ENCODE assay signal across 8 mouse cellular contexts in genomic region chr4:32833494-32834282, GRCm38 (mm10). TPM values are rescaled to one million over a fixed set of nuclear protein-coding genes. Genes with fewer than 3 reads are reported as not detected.
DNase-seq lines count a peak whose midpoint lies in the region; ATAC-seq and TF ChIP-seq lines count a peak whose summit lies in the region.

No protein-coding gene starts in this region.

- no peaks in the 10 kb centered on the region for H3K36me3 ChIP-seq in kidney, postnatal 0 days (ENCODE audit: insufficient read depth, low read length)
- no peaks in the 10 kb centered on the region for H3K36me3 ChIP-seq in embryonic facial prominence, embryonic 10.5 days (replicated peaks)
- H3K36me3 ChIP-seq in intestine, embryonic 16.5 days (ENCODE audit: control insufficient read depth, insufficient read depth, low read length): no peaks in the 10 kb centered on the region

- H3K4me2 ChIP-seq in kidney, postnatal 0 days (ENCODE audit: low read length): peak overlapping the region; percentile 25; the same call in 1 of the 2 replicates
- peak overlapping the region; percentile 30 for H3K4me2 ChIP-seq in intestine, embryonic 16.5 days (ENCODE audit: low read depth, low read length)

- TF ChIP-seq CTCF in kidney, postnatal 0 days (IDR thresholded peaks at IDR 0.05; ENCODE audit: low read depth): no peak

- no peak overlapping the region for H3K9ac ChIP-seq in kidney, postnatal 0 days (ENCODE audit: low read depth, low read length)
- H3K9ac ChIP-seq in intestine, embryonic 16.5 days (ENCODE audit: low read depth, low read length): peak overlapping the region; percentile 26; the same call in 1 of the 2 replicates

- no peak overlapping the region for H3K4me3 ChIP-seq in kidney, postnatal 0 days (replicated peaks; ENCODE audit: low read depth, low read length)
- H3K4me3 ChIP-seq in embryonic facial prominence, embryonic 10.5 days: peak overlapping the region; percentile 49
- peak overlapping the region; percentile 14; the same call in 1 of the 2 replicates for H3K4me3 ChIP-seq in intestine, embryonic 16.5 days (ENCODE audit: low read length)

- no peak overlapping the region for H3K27ac ChIP-seq in kidney, postnatal 0 days
- no peak overlapping the region; the same call in 1 of the 2 replicates for H3K27ac ChIP-seq in embryonic facial prominence, embryonic 10.5 days (replicated peaks)
- H3K27ac ChIP-seq in intestine, embryonic 16.5 days (ENCODE audit: low read length): no peak overlapping the region

- DNase-seq in kidney, postnatal 0 days (ENCODE audit: low spot score): peak; percentile 25
- no peak for DNase-seq in kidney, adult 8-10 months
- no peak for DNase-seq in embryonic facial prominence, embryonic 10.5 days (ENCODE audit: low spot score)
- DNase-seq in retina, adult 2 months (ENCODE audit: low read depth, low spot score): peak; percentile 20
- DNase-seq in adipocyte (ENCODE audit: low spot score): no peak
- DNase-seq in kidney, postnatal 36 days: no peak
- DNase-seq in spleen, adult 12 weeks (ENCODE audit: low spot score): no peak

- H3K9me3 ChIP-seq in kidney, postnatal 0 days (replicated peaks; ENCODE audit: low read length): no peaks in the 10 kb centered on the region
- H3K9me3 ChIP-seq in embryonic facial prominence, embryonic 10.5 days: no peaks in the 10 kb centered on the region
- no peaks in the 10 kb centered on the region for H3K9me3 ChIP-seq in intestine, embryonic 16.5 days (ENCODE audit: control insufficient read depth, low read length)

- 58% methylated on average over 17 of the region's 17 CpGs for WGBS in kidney, postnatal 0 days
- 51% methylated on average over 17 of the region's 17 CpGs for WGBS in embryonic facial prominence, embryonic 10.5 days
- WGBS in intestine, embryonic 16.5 days: 48% methylated on average over 17 of the region's 17 CpGs

- no peaks in the 10 kb centered on the region for H3K4me1 ChIP-seq in kidney, postnatal 0 days (replicated peaks; ENCODE audit: insufficient read depth, low read length)
- H3K4me1 ChIP-seq in embryonic facial prominence, embryonic 10.5 days: peaks cover 11% of the 10 kb centered on the region
- H3K4me1 ChIP-seq in intestine, embryonic 16.5 days (ENCODE audit: control insufficient read depth, insufficient read depth, low read length): no peaks in the 10 kb centered on the region

- no peaks in the 10 kb centered on the region for H3K27me3 ChIP-seq in kidney, postnatal 0 days (ENCODE audit: insufficient read depth, low read length)
- H3K27me3 ChIP-seq in embryonic facial prominence, embryonic 10.5 days (replicated peaks; ENCODE audit: low read depth, poor library complexity, severe bottlenecking): no peaks in the 10 kb centered on the region
- no peaks in the 10 kb centered on the region for H3K27me3 ChIP-seq in intestine, embryonic 16.5 days (replicated peaks; ENCODE audit: control insufficient read depth, insufficient read depth, low read length)

- ATAC-seq in kidney, postnatal 0 days (replicated peaks; ENCODE audit: low FRiP score, low read depth): no peak
- peak; percentile 73; the same call in 1 of the 2 replicates for ATAC-seq in intestine, embryonic 16.5 days

RNA-seq across cellular contexts. Expression of gene Lyrm2, which starts 33.6 kb away (rescaled TPM):
- 132 and 143 TPM in 2 replicates for polyA plus RNA-seq in kidney, postnatal 0 days (2015; fragmentation: Nextera tagmentation; extraction: Ambion mirVana)
- 95.6 and 112 TPM in 2 replicates for polyA plus RNA-seq in embryonic facial prominence, embryonic 10.5 days (2016; fragmentation: Nextera tagmentation; extraction: Ambion mirVana)
- polyA plus RNA-seq in intestine, embryonic 16.5 days (2015; fragmentation: Nextera tagmentation; extraction: Ambion mirVana): 80.3 and 89.1 TPM in 2 replicates

Comparison
In these comparisons a context has a peak if more than half of its experiments do, and no peak if none do; other contexts are left out.
1. DNase-seq: peak in kidney, postnatal 0 days (single experiment) and retina, adult 2 months (single experiment); none in kidney, adult 8-10 months (0 of 2), embryonic facial prominence, embryonic 10.5 days (single experiment), adipocyte (single experiment), kidney, postnatal 36 days (0 of 2) and spleen, adult 12 weeks (single experiment).